Mouse (Mus musculus) cerebellum, adult 2 months (tissue): ENCODE results near the gene Tpgs1.
"Not testable (repeated sequence)": the region's sequence is repeated elsewhere in the genome, so short reads cannot be mapped to it uniquely, and the experiment has no call there.

ENCODE experiments used
- CTCF ChIP-seq: fragments of 200-500 bp; IDR thresholded peaks from 2 replicates; pipeline ENCODE4 v1.5.1; 2011; ENCODE audit warnings: low read depth, mild to moderate bottlenecking, control low read depth, low read length, moderate library complexity, borderline replicate concordance; ENCODE audit not compliant: insufficient read depth
- POLR2A ChIP-seq: fragments of 200-500 bp; IDR thresholded peaks from 2 replicates; pipeline ENCODE4 v1.6.1; 2011; ENCODE audit warnings: low read length, control low read depth, borderline replicate concordance; ENCODE audit not compliant: insufficient read depth

DNA sequence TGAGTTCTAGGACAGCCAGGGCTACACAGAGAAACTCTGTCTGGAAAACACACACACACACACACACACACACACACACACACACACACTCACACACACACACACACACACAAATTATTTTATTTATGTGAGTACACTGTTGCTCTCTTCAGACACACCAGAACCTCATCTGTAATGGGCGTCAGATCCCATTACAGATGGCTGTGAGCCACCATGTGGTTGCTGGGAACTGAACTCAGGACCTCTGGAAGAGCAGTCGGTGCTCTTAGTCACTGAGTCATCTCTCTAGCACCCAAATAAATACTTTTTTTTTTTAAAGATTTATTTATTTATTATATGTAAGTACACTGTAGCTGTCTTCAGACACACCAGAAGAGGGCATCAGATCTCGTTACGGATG is 33.8 kb downstream of the Tpgs1 start:
- not testable (repeated sequence) for TF ChIP-seq CTCF, POLR2A
